8 mouse cellular contexts compared by ENCODE assay signal in the genomic region with DNA sequence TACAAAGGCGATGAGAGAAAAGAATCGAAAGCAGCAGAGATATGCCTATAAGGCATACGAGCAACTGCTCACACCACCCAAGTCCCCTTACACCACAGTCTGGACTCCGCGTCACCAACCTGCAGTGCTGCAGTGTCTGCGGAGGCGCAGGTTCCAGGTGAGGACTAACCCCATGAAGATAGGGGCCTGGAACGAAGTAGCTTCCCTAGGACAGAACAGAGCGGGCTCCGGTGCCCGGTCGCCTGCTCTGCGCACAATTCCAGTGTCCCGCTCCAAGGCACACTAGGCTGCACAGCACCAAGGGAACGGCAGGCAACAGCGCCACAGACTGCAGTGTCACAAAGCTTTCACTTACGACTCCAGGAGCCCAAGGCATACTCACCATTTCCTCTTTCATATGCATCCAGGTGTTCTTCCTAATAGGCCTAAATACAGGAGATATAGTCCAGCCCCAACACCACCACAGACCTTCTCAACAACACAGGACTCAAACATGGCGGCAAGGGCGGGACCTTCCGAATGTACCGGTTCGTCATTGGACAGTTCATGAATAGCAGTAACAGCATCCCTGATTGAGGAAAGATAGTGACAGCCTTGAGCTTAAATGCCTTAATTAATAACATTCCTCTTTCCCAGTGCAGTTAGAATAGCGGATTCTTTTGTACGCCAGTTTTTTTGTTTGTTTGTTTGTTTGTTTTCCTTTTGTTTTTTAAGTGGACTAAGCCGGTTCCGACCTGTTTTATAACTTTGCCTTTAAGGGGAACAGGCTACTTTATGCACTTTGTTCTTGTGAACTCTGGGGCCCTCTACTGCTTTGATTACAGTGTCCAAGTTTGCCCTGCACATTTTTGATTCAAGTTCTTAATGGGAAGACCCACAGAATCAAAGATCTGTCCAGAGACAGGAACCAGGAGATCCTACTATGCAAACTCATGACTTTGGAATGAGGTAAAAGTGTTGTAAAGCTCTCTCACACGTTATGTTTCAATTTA. TPM values are rescaled to one million over a fixed set of nuclear protein-coding genes. Genes with fewer than 3 reads are reported as not detected.
DNase-seq lines count a peak whose midpoint lies in the region; ATAC-seq and TF ChIP-seq lines count a peak whose summit lies in the region.

A gene (minus strand): TSS at position 503 of the 992 bp plus-strand sequence.

- peak within 1 kb of the TSS; percentile 79 for H3K4me2 ChIP-seq in CH12.LX (ENCODE audit: insufficient read depth, low read depth, poor library complexity, severe bottlenecking)
- peak within 1 kb of the TSS; percentile 63 for H3K4me2 ChIP-seq in heart, embryonic 15.5 days
- peak within 1 kb of the TSS; percentile 76 for H3K4me2 ChIP-seq in liver, embryonic 14.5 days (ENCODE audit: low read depth)
- H3K4me2 ChIP-seq in neural tube, embryonic 11.5 days (ENCODE audit: low read depth), result peak within 1 kb of the TSS; percentile 49
- peak within 1 kb of the TSS; percentile 47 for H3K4me2 ChIP-seq in stomach, postnatal 0 days (replicated peaks; ENCODE audit: low read depth)

- H3K4me3 ChIP-seq in CH12.LX (replicated peaks in 1 of 3; ENCODE audit: low read depth in 2 of 3, low read length in 2 of 3, poor library complexity in 1 of 3), result peak within 1 kb of the TSS; percentile 90 to 97 (median 94)
- peak within 1 kb of the TSS; percentile 92 for H3K4me3 ChIP-seq in forebrain, embryonic 10.5 days
- H3K4me3 ChIP-seq in heart, embryonic 15.5 days, result peak within 1 kb of the TSS; percentile 97
- peak within 1 kb of the TSS; percentile 69 to 99 for H3K4me3 ChIP-seq in liver, embryonic 14.5 days (ENCODE audit: insufficient read depth in 1 of 2, low read depth in 2 of 2, low read length in 2 of 2)
- H3K4me3 ChIP-seq in neural tube, embryonic 11.5 days (ENCODE audit: low read depth, low read length), result peak within 1 kb of the TSS; percentile 79
- H3K4me3 ChIP-seq in stomach, postnatal 0 days (ENCODE audit: low read depth, low read length), result peak within 1 kb of the TSS; percentile 59

- H3K27me3 ChIP-seq in CH12.LX (replicated peaks), result no peaks in the 10 kb centered on the region
- H3K27me3 ChIP-seq in forebrain, embryonic 10.5 days (ENCODE audit: poor library complexity, severe bottlenecking), result no peaks in the 10 kb centered on the region
- H3K27me3 ChIP-seq in heart, embryonic 15.5 days, result no peaks in the 10 kb centered on the region
- no peaks in the 10 kb centered on the region for H3K27me3 ChIP-seq in liver, embryonic 14.5 days (ENCODE audit: control insufficient read depth, insufficient read depth, low read length)
- H3K27me3 ChIP-seq in neural tube, embryonic 11.5 days (ENCODE audit: control insufficient read depth, insufficient read depth, low read length), result no peaks in the 10 kb centered on the region
- H3K27me3 ChIP-seq in stomach, postnatal 0 days (ENCODE audit: control insufficient read depth, insufficient read depth, low read length), result no peaks in the 10 kb centered on the region

- peak; percentile 89 for DNase-seq in CH12.LX (ENCODE audit: extremely low read depth)
- DNase-seq in c-Kit-positive CD71-negative TER-119-negative erythroid progenitor cells, embryonic 14.5 days (ENCODE audit: low read depth), result peak; percentile 74
- DNase-seq in forebrain, embryonic 10.5 days (ENCODE audit: extremely low spot score, low spot score), result peak; percentile 81
- DNase-seq in kidney, postnatal 25 days, result peak; percentile 86 to 89
- DNase-seq in liver, embryonic 14.5 days (ENCODE audit: low read depth in 3 of 3, low spot score in 3 of 3), result peak; percentile 67 to 78 (median 76)
- peak; percentile 87 for DNase-seq in neural tube, embryonic 11.5 days (ENCODE audit: low spot score)
- peak; percentile 83 for DNase-seq in stomach, postnatal 0 days (ENCODE audit: low spot score)

- peak in 1 of 2 experiments; percentile 42; a peak in 2 of 4 replicates for TF ChIP-seq CTCF in CH12.LX (conservative IDR thresholded peaks at IDR 0.05 in 1 of 2, IDR thresholded peaks at IDR 0.05 in 1 of 2; ENCODE audit: low read depth in 2 of 2, low read length in 2 of 2)
- TF ChIP-seq CTCF in liver, embryonic 14.5 days (IDR thresholded peaks at IDR 0.05; ENCODE audit: low read depth), result no peak
- TF ChIP-seq CTCF in stomach, postnatal 0 days (IDR thresholded peaks at IDR 0.05; ENCODE audit: low read depth), result peak; percentile 41

- H3K9ac ChIP-seq in CH12.LX (ENCODE audit: insufficient read depth, low read depth), result peak within 1 kb of the TSS; percentile 1
- H3K9ac ChIP-seq in heart, embryonic 15.5 days, result peak within 1 kb of the TSS; percentile 83
- H3K9ac ChIP-seq in liver, embryonic 14.5 days (replicated peaks), result peak within 1 kb of the TSS; percentile 62
- H3K9ac ChIP-seq in neural tube, embryonic 11.5 days (ENCODE audit: low read length), result peak within 1 kb of the TSS; percentile 79
- peak within 1 kb of the TSS; percentile 61 for H3K9ac ChIP-seq in stomach, postnatal 0 days (ENCODE audit: low read length)

- H3K79me2 ChIP-seq in CH12.LX (replicated peaks; ENCODE audit: control insufficient read depth, extremely low read depth, insufficient read depth, poor library complexity, severe bottlenecking), result no peaks in the 10 kb centered on the region; the same call in 1 of the 2 replicates

- in situ Hi-C loops in CH12.LX (cut with MboI; ENCODE audit: low pct_ligation_motif_present, low pct_unique_long_range_greater_than_20kb, low sequenced_read_pairs), result no loop called here

- peak; percentile 60 for TF ChIP-seq POLR2A in CH12.LX (IDR thresholded peaks at IDR 0.05; ENCODE audit: low read depth, low read length)

- TF ChIP-seq EP300 in CH12.LX (IDR thresholded peaks at IDR 0.05; ENCODE audit: low read length), result no peak
- no peak for TF ChIP-seq EP300 in liver, embryonic 14.5 days (IDR thresholded peaks at IDR 0.05; ENCODE audit: low read depth)
- TF ChIP-seq EP300 in stomach, postnatal 0 days (optimal IDR thresholded peaks at IDR 0.05), result no peak

- H3K36me3 ChIP-seq in CH12.LX (replicated peaks in 1 of 2; ENCODE audit: control insufficient read depth in 1 of 2, insufficient read depth in 1 of 2, low read length in 1 of 2), result no peaks in the 10 kb centered on the region
- H3K36me3 ChIP-seq in forebrain, embryonic 10.5 days (replicated peaks), result peaks cover 30% of the 10 kb centered on the region
- H3K36me3 ChIP-seq in heart, embryonic 15.5 days, result no peaks in the 10 kb centered on the region
- H3K36me3 ChIP-seq in liver, embryonic 14.5 days (replicated peaks; ENCODE audit: control insufficient read depth, insufficient read depth, low read depth), result no peaks in the 10 kb centered on the region
- no peaks in the 10 kb centered on the region for H3K36me3 ChIP-seq in neural tube, embryonic 11.5 days (ENCODE audit: control insufficient read depth, insufficient read depth, low read length)
- no peaks in the 10 kb centered on the region for H3K36me3 ChIP-seq in stomach, postnatal 0 days (ENCODE audit: control insufficient read depth, insufficient read depth, low read length)

- no peak within 1 kb of the TSS for H3K27ac ChIP-seq in CH12.LX (ENCODE audit: insufficient read depth, low read depth)
- H3K27ac ChIP-seq in forebrain, embryonic 10.5 days, result peak within 1 kb of the TSS; percentile 93
- H3K27ac ChIP-seq in heart, embryonic 15.5 days, result peak within 1 kb of the TSS; percentile 89
- H3K27ac ChIP-seq in liver, embryonic 14.5 days, result peak within 1 kb of the TSS; percentile 41; the same call in 1 of the 2 replicates
- peak within 1 kb of the TSS; percentile 74; the same call in 1 of the 2 replicates for H3K27ac ChIP-seq in neural tube, embryonic 11.5 days (ENCODE audit: low read depth, low read length)
- H3K27ac ChIP-seq in stomach, postnatal 0 days (replicated peaks), result peak within 1 kb of the TSS; percentile 67

- H3K4me1 ChIP-seq in CH12.LX (ENCODE audit: control insufficient read depth in 1 of 2, insufficient read depth in 2 of 2), result peaks cover 2 to 9% of the 10 kb centered on the region in 2 experiments; a peak in 2 of 4 replicates
- H3K4me1 ChIP-seq in forebrain, embryonic 10.5 days, result peaks cover 10% of the 10 kb centered on the region
- peaks cover 2% of the 10 kb centered on the region for H3K4me1 ChIP-seq in heart, embryonic 15.5 days (replicated peaks)
- H3K4me1 ChIP-seq in liver, embryonic 14.5 days (replicated peaks; ENCODE audit: control insufficient read depth in 2 of 2, insufficient read depth in 2 of 2, low read length in 1 of 2), result peaks cover 2 to 3% of the 10 kb centered on the region in 2 experiments; a peak in 2 of 4 replicates
- peaks cover 2% of the 10 kb centered on the region; the same call in 1 of the 2 replicates for H3K4me1 ChIP-seq in neural tube, embryonic 11.5 days (ENCODE audit: control insufficient read depth, insufficient read depth, low read length)
- H3K4me1 ChIP-seq in stomach, postnatal 0 days (replicated peaks; ENCODE audit: control insufficient read depth, insufficient read depth), result no peaks in the 10 kb centered on the region

- dilution Hi-C loops in CH12.LX (cut with MboI; ENCODE audit: extremely low pct_ligation_motif_present, extremely low pct_unique_long_range_greater_than_20kb, low sequenced_read_pairs), result no loop called here

- peak; percentile 93 for ATAC-seq in heart, embryonic 15.5 days (replicated peaks; ENCODE audit: insufficient number of reproducible peaks, insufficient read depth, low FRiP score, low read depth)
- ATAC-seq in liver, embryonic 14.5 days (ENCODE audit: insufficient read depth), result peak; percentile 96
- peak; percentile 99 for ATAC-seq in neural tube, embryonic 11.5 days (ENCODE audit: insufficient read depth, low FRiP score, low TSS enrichment)
- ATAC-seq in stomach, postnatal 0 days (ENCODE audit: low FRiP score, low TSS enrichment), result peak; percentile 95

- H3K9me3 ChIP-seq in CH12.LX (replicated peaks; ENCODE audit: low read length), result no peaks in the 10 kb centered on the region
- peaks cover 25% of the 10 kb centered on the region for H3K9me3 ChIP-seq in forebrain, embryonic 10.5 days
- no peaks in the 10 kb centered on the region for H3K9me3 ChIP-seq in heart, embryonic 15.5 days (replicated peaks)
- H3K9me3 ChIP-seq in liver, embryonic 14.5 days (ENCODE audit: control insufficient read depth, low read length), result no peaks in the 10 kb centered on the region
- no peaks in the 10 kb centered on the region for H3K9me3 ChIP-seq in neural tube, embryonic 11.5 days (ENCODE audit: control insufficient read depth, low read length)
- H3K9me3 ChIP-seq in stomach, postnatal 0 days (ENCODE audit: control insufficient read depth, low read length), result no peaks in the 10 kb centered on the region

- 4% methylated on average over 27 of the region's 27 CpGs for WGBS in forebrain, embryonic 10.5 days
- 3% methylated on average over 27 of the region's 27 CpGs for WGBS in heart, embryonic 15.5 days
- 3% methylated on average over 27 of the region's 27 CpGs for WGBS in liver, embryonic 14.5 days (ENCODE audit: insufficient replicate concordance)
- WGBS in neural tube, embryonic 11.5 days, result 4% methylated on average over 27 of the region's 27 CpGs
- 2% methylated on average over 27 of the region's 27 CpGs for WGBS in stomach, postnatal 0 days

- peak; percentile 26 for TF ChIP-seq RAD21 in CH12.LX (IDR thresholded peaks at IDR 0.05; ENCODE audit: low read depth, low read length)

RNA-seq across cellular contexts. Expression of the gene that starts here (rescaled TPM):
- total RNA-seq in CH12.LX (2012; rRNA removed), result 3.1 and 3.2 TPM in 2 replicates
- 5.7 and 6.0 TPM in 2 replicates for total RNA-seq in CH12.LX (2014; rRNA removed)
- polyA plus RNA-seq in CH12.LX (2012; ENCODE audit: insufficient read length, low read depth), result 2.9 and 3.7 TPM in 2 replicates
- polyA plus RNA-seq in forebrain, embryonic 10.5 days (2016; fragmentation: Nextera tagmentation; extraction: Ambion mirVana), result 16.6 and 17.0 TPM in 2 replicates
- polyA plus RNA-seq in heart, embryonic 15.5 days (2015; fragmentation: Nextera tagmentation; extraction: Ambion mirVana), result 6.0 and 6.2 TPM in 2 replicates
- 0.61 and 1.1 TPM in 2 replicates for polyA plus RNA-seq in liver, embryonic 14.5 days (2012; rRNA removed)
- 1.8 and 2.0 TPM in 2 replicates for polyA plus RNA-seq in liver, embryonic 14.5 days (2014; fragmentation: Nextera tagmentation; extraction: Ambion mirVana)
- polyA plus RNA-seq in neural tube, embryonic 11.5 days (2014; fragmentation: Nextera tagmentation; extraction: Ambion mirVana), result 22.9 and 25.9 TPM in 2 replicates
- 3.1 and 3.2 TPM in 2 replicates for polyA plus RNA-seq in stomach, postnatal 0 days (2015; fragmentation: Nextera tagmentation; extraction: Ambion mirVana)

Comparison
In these comparisons a context has a peak if more than half of its experiments do, and no peak if none do; other contexts are left out.
1. H3K9ac ChIP-seq: peak in every context shown above with its lines; median percentile 83 in heart, embryonic 15.5 days; 79 in neural tube, embryonic 11.5 days; 62 in liver, embryonic 14.5 days; 61 in stomach, postnatal 0 days; 1 in CH12.LX.